Mouse (Mus musculus) forebrain, embryonic 10.5 days (tissue): ENCODE results near the gene Gm2007. TPM values are rescaled to one million over a fixed set of nuclear protein-coding genes. Genes with fewer than 3 reads are reported as not detected.
"Not testable (repeated sequence)": the region's sequence is repeated elsewhere in the genome, so short reads cannot be mapped to it uniquely, and the experiment has no call there.

Experiments
- DNase-seq: peaks from one replicate; pipeline ENCODE4 v3.0.0-alpha.2; 2017; ENCODE audit warnings: low spot score; ENCODE audit errors: extremely low spot score
- H3K27ac ChIP-seq: fragments of 300-500 bp; sonication (generic); 2 replicates; pipeline ENCODE4 v1.5.1; 2016; ENCODE audit warnings: mild to moderate bottlenecking
- H3K27me3 ChIP-seq: fragments of 300-500 bp; sonication (generic); 2 replicates; pipeline ENCODE4 v1.6.1; 2016; ENCODE audit warnings: mild to moderate bottlenecking; ENCODE audit not compliant: poor library complexity, severe bottlenecking
- H3K36me3 ChIP-seq: fragments of 300-500 bp; sonication (generic); replicated peaks from 2 replicates; pipeline ENCODE4 v1.6.1; 2016; ENCODE audit warnings: mild to moderate bottlenecking, moderate library complexity
- H3K4me1 ChIP-seq: fragments of 300-500 bp; sonication (generic); 2 replicates; pipeline ENCODE4 v1.6.1; 2016
- H3K4me3 ChIP-seq: fragments of 300-500 bp; sonication (generic); 2 replicates; pipeline ENCODE4 v1.5.1; 2016; ENCODE audit warnings: mild to moderate bottlenecking, moderate library complexity
- H3K9me3 ChIP-seq: fragments of 300-500 bp; sonication (generic); 2 replicates; pipeline ENCODE4 v1.6.1; 2016; ENCODE audit warnings: mild to moderate bottlenecking, moderate library complexity
- WGBS: fragments of 180-500 bp; shearing (Covaris S2); methylation state at CpG from one replicate; pipeline ENCODE4 v1.1.7; 2016; 5-methylcytosine and 5-hydroxymethylcytosine counted together
- polyA plus RNA-seq: library from polyadenylated mRNA; unstranded; fragments of >200 nt; fragmentation: Nextera tagmentation; extraction: Ambion mirVana; gene quantifications from 2 replicates; pipeline ENCODE4 v1.2.1, GENCODE M21; 2016

The Gm2007 gene
- not detected in 2 replicates for polyA plus RNA-seq

GRCm38 (mm10) chr2:175741237-175741636 lies at the start of gene Gm2007:
Gene Gm2007 (plus strand): TSS chr2:175741537.
- H3K27ac ChIP-seq, H3K27me3 ChIP-seq, H3K4me3 ChIP-seq, H3K36me3 ChIP-seq, H3K9me3 ChIP-seq, DNase-seq, H3K4me1 ChIP-seq: not testable (repeated sequence)
- WGBS = no CpG with 5 or more reads among the region's 2 CpGs

GRCm38 (mm10) chr2:175703546-175703945 lies 37.8 kb upstream of the Gm2007 start, which contains the start of gene Zfp969:
Gene Zfp969 (minus strand): TSS chr2:175703646.
- no CpG with 5 or more reads among the region's 9 CpGs for WGBS
- not testable (repeated sequence) for H3K36me3 ChIP-seq, H3K27me3 ChIP-seq, H3K4me3 ChIP-seq, H3K9me3 ChIP-seq, H3K4me1 ChIP-seq, H3K27ac ChIP-seq, DNase-seq

GRCm38 (mm10) chr2:175800993-175801392 lies 59.7 kb downstream of the Gm2007 start, which contains the start of gene Gm14288:
Gene Gm14288 (minus strand): TSS chr2:175801093.
- H3K27me3 ChIP-seq, DNase-seq, H3K4me1 ChIP-seq, H3K36me3 ChIP-seq, H3K4me3 ChIP-seq, H3K9me3 ChIP-seq, H3K27ac ChIP-seq: not testable (repeated sequence)
- WGBS = no CpG with 5 or more reads among the region's 6 CpGs

Other genes starting within 250 kb of the Gm2007 start
- not detected in 2 replicates for gene Gm11007, start 97.6 kb upstream of the Gm2007 start, polyA plus RNA-seq
- 8.3 and 12.1 TPM in 2 replicates for gene Zfp969, start 37.9 kb upstream of the Gm2007 start, polyA plus RNA-seq
- gene Gm14288, start 59.6 kb downstream of the Gm2007 start, polyA plus RNA-seq = 2.1 and 6.4 TPM in 2 replicates
- gene Gm6710, start 127.7 kb downstream of the Gm2007 start, polyA plus RNA-seq = 28.5 and 32.7 TPM in 2 replicates
- 6.4 and 6.8 TPM in 2 replicates for gene Zfp966, start 189.6 kb downstream of the Gm2007 start, polyA plus RNA-seq
- gene Gm2026, start 223.8 kb downstream of the Gm2007 start, polyA plus RNA-seq = 33.8 and 35.3 TPM in 2 replicates